21 mouse cellular contexts compared by ENCODE assay signal in genomic region chr6:23575102-23575501, GRCm38 (mm10).
DNase-seq lines count a peak whose midpoint lies in the region; ATAC-seq lines count a peak whose summit lies in the region.
"Had no signal": no experiment of that assay in that cellular context is flagged by ENCODE, and none has a peak within 500 bp of the region (broad histone marks: within the 10 kb centered on the region; RNA-seq: fewer than 3 reads in every experiment).

No protein-coding gene starts in this region.

- 86% methylated on average over 2 of the region's 2 CpGs for WGBS in intestine, embryonic 16.5 days

- no peak overlapping the region for H3K4me2 ChIP-seq in intestine, embryonic 16.5 days (ENCODE audit: low read depth, low read length)
- H3K4me2 ChIP-seq: embryonic facial prominence, embryonic 15.5 days; heart, embryonic 11.5 days; liver, embryonic 15.5 days; neural tube, embryonic 13.5 days; stomach, embryonic 15.5 days had no signal

- no peaks in the 10 kb centered on the region for H3K4me1 ChIP-seq in intestine, embryonic 16.5 days (ENCODE audit: control insufficient read depth, insufficient read depth, low read length)
- H3K4me1 ChIP-seq: embryonic facial prominence, embryonic 15.5 days; liver, embryonic 15.5 days; neural tube, embryonic 13.5 days; stomach, embryonic 15.5 days had no signal

- H3K9me3 ChIP-seq in intestine, embryonic 16.5 days (ENCODE audit: control insufficient read depth, low read length): no peaks in the 10 kb centered on the region
- H3K9me3 ChIP-seq: embryonic facial prominence, embryonic 15.5 days; liver, embryonic 15.5 days; neural tube, embryonic 13.5 days; stomach, embryonic 15.5 days had no signal

- no peaks in the 10 kb centered on the region for H3K36me3 ChIP-seq in intestine, embryonic 16.5 days (ENCODE audit: control insufficient read depth, insufficient read depth, low read length)
- H3K36me3 ChIP-seq: embryonic facial prominence, embryonic 15.5 days; liver, embryonic 15.5 days; neural tube, embryonic 13.5 days; stomach, embryonic 15.5 days had no signal

- no peaks in the 10 kb centered on the region for H3K27me3 ChIP-seq in intestine, embryonic 16.5 days (replicated peaks; ENCODE audit: control insufficient read depth, insufficient read depth, low read length)
- H3K27me3 ChIP-seq: embryonic facial prominence, embryonic 15.5 days; liver, embryonic 15.5 days; neural tube, embryonic 13.5 days; stomach, embryonic 15.5 days had no signal

- no peak overlapping the region for H3K27ac ChIP-seq in intestine, embryonic 16.5 days (ENCODE audit: low read length)
- H3K27ac ChIP-seq: embryonic facial prominence, embryonic 15.5 days; liver, embryonic 15.5 days; neural tube, embryonic 13.5 days; stomach, embryonic 15.5 days had no signal

- peak; percentile 74 for DNase-seq in cerebellum, adult 9-10 months
- no peak for DNase-seq in cerebellum, postnatal 4 days (ENCODE audit: low spot score in 2 of 2)
- peak; percentile 20 to 31 for DNase-seq in left cerebral cortex, postnatal 14 days (ENCODE audit: low spot score in 2 of 2)
- no peak for DNase-seq in left cerebral cortex, adult 8-10 months (ENCODE audit: low spot score in 2 of 2)
- DNase-seq in adipocyte (ENCODE audit: low spot score): peak; percentile 10
- peak; percentile 5 for DNase-seq in lung, postnatal 14 days
- DNase-seq: B cell, adult 2 months; heart, postnatal 10 days; kidney, adult 8-10 months; kidney, postnatal 36 days; layer of hippocampus, adult 9-11 months; midbrain, embryonic 14.5 days; right cerebral cortex, postnatal 25 days had no signal

- ATAC-seq in intestine, embryonic 16.5 days: no peak
- ATAC-seq: forebrain, embryonic 16.5 days; inflammation-experienced regulatory T-cells, adult 6 months had no signal

- intact Hi-C loops in left cerebral cortex, postnatal 14 days (cut with DNase I): no loop called here

- H3K4me3 ChIP-seq in intestine, embryonic 16.5 days (ENCODE audit: low read length): no peak overlapping the region
- H3K4me3 ChIP-seq: embryonic facial prominence, embryonic 15.5 days; liver, embryonic 15.5 days; neural tube, embryonic 13.5 days; stomach, embryonic 15.5 days had no signal

- H3K9ac ChIP-seq in intestine, embryonic 16.5 days (ENCODE audit: low read depth, low read length): no peak overlapping the region
- H3K9ac ChIP-seq: embryonic facial prominence, embryonic 15.5 days; liver, embryonic 15.5 days; neural tube, embryonic 13.5 days; stomach, embryonic 15.5 days had no signal

Comparison
In these comparisons a context has a peak if more than half of its experiments do, and no peak if none do; other contexts are left out.
1. DNase-seq: peak in cerebellum, adult 9-10 months (single experiment), left cerebral cortex, postnatal 14 days (2 of 2), adipocyte (single experiment) and lung, postnatal 14 days (single experiment); none in cerebellum, postnatal 4 days (0 of 2) and left cerebral cortex, adult 8-10 months (0 of 2).